Mouse (Mus musculus) bone marrow macrophage, adult 2 months (primary cell): ENCODE measurements around the gene Fbxo21.
A peak's percentile ranks its signal among the peaks of the same experiment; 100 is the strongest.

Experiments used
- CTCF ChIP-seq: IDR thresholded peaks from 2 replicates; pipeline ENCODE4 v1.5.1; 2012; ENCODE audit warnings: low read depth, mild to moderate bottlenecking, low read length, moderate library complexity
- POLR2A ChIP-seq: IDR thresholded peaks from 2 replicates; pipeline ENCODE4 v1.6.1; 2012; ENCODE audit warnings: mild to moderate bottlenecking, low read depth, low read length, borderline replicate concordance

DNA sequence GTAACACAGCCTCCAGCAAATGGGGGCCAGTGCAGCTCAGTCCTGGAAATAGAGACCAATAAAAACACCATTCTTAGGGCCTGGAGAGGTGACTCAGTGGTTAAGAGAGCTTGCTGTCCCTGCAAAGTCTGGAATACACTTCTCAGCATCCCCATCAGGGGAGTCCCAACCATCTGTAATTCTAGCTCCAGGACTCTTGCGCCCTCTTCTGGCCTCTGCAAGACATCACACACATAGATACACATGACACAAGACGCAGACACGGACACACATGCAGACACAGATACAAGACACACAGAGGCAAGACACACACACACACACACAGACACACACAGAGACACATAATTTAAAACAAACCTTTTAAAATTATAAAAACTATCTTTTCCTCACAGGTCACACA lies 35.0 kb upstream of the Fbxo21 start:
- TF ChIP-seq CTCF (0 out of 2 replicates have a peak, but pooled peaks have one; percentile 13), POLR2A (no peak)
